ENCODE assay signal across 8 mouse cellular contexts in the genomic region with DNA sequence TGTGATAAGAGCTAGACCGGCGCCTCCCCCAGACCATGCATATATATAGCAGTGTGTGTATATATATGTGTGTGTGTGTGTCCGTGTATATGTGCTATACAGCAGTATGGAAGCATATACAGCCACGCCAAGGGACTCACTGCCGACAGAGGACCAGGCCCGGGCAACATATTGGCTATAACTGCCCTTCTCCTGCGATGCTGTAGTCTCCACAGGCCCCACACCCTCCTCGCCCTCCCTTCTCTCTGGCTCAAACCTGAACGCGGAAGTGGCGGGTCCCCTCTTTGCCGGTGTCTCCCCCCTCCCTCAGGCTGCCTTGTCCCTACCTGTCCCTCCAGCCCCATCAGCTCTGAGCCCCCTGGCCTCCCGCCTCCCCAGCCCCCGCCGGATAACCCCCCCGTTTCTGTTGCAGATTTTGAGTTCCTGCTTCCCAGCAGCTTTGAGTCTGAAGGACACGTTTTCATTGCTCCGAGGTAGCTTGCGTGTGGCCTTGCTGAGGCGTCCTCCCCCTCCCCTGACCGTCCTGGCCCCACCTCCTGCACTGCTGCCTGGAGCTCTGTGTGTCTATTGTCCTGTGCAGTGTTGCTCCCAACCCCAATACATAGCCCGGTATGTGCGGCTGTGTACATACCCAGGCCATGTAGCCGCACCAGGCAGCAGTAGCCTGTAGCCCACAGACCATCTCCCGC. TPM values are rescaled to one million over a fixed set of nuclear protein-coding genes. Genes with fewer than 3 reads are reported as not detected.
A peak's percentile ranks its signal among the peaks of the same experiment; 100 is the strongest.
DNase-seq lines count a peak whose midpoint lies in the region; ATAC-seq and TF ChIP-seq lines count a peak whose summit lies in the region.

No protein-coding gene starts in this region.

- no peak for TF ChIP-seq POLR2A in heart, adult 2 months (IDR thresholded peaks at IDR 0.05; ENCODE audit: insufficient read depth, low read depth, low read length)

- H3K4me2 ChIP-seq in heart, embryonic 11.5 days, result peak overlapping the region; percentile 53
- peak overlapping the region; percentile 19; the same call in 1 of the 2 replicates for H3K4me2 ChIP-seq in hindbrain, embryonic 14.5 days (replicated peaks)
- H3K4me2 ChIP-seq in midbrain, embryonic 11.5 days, result peak overlapping the region; percentile 16; the same call in 1 of the 2 replicates

- peak overlapping the region; percentile 49; the same call in 1 of the 2 replicates for H3K9ac ChIP-seq in heart, embryonic 11.5 days (ENCODE audit: low read depth, low read length)
- no peak overlapping the region for H3K9ac ChIP-seq in heart, adult 2 months (ENCODE audit: low read depth, low read length)
- 0 out of 2 replicates have a peak overlapping the region, but pooled peaks have one; percentile 1 for H3K9ac ChIP-seq in hindbrain, embryonic 14.5 days
- H3K9ac ChIP-seq in midbrain, embryonic 11.5 days (ENCODE audit: low read length), result peak overlapping the region; percentile 40; the same call in 1 of the 2 replicates

- WGBS in heart, embryonic 11.5 days (ENCODE audit: insufficient replicate concordance), result 32% methylated on average over 25 of the region's 25 CpGs
- WGBS in heart, adult 2 months, result 22% methylated on average over 25 of the region's 25 CpGs
- WGBS in hindbrain, embryonic 14.5 days, result 27% methylated on average over 25 of the region's 25 CpGs
- WGBS in midbrain, embryonic 11.5 days, result 25% methylated on average over 21 of the region's 25 CpGs

- intact Hi-C loops in heart, adult 2 months (cut with DNase I), result no loop called here

- H3K9me3 ChIP-seq in heart, embryonic 11.5 days (replicated peaks; ENCODE audit: control insufficient read depth, low read length), result no peaks in the 10 kb centered on the region
- H3K9me3 ChIP-seq in hindbrain, embryonic 14.5 days (ENCODE audit: control insufficient read depth, low read length), result no peaks in the 10 kb centered on the region
- H3K9me3 ChIP-seq in midbrain, embryonic 11.5 days (ENCODE audit: control insufficient read depth, low read length), result no peaks in the 10 kb centered on the region

- TF ChIP-seq EP300 in heart, adult 2 months (IDR thresholded peaks at IDR 0.05; ENCODE audit: insufficient read depth, low read depth, low read length), result no peak

- peak; percentile 20; the same call in 1 of the 2 replicates for ATAC-seq in heart, embryonic 11.5 days (replicated peaks; ENCODE audit: insufficient number of reproducible peaks, low FRiP score, low TSS enrichment)
- ATAC-seq in activated CD4-positive, CD25-positive, alpha-beta regulatory T cell, adult 4 months, result peak; percentile 41
- ATAC-seq in hindbrain, embryonic 14.5 days (ENCODE audit: low FRiP score), result no peak
- ATAC-seq in midbrain, embryonic 11.5 days (ENCODE audit: low FRiP score), result peak; percentile 28; the same call in 1 of the 2 replicates

- no peak for TF ChIP-seq CTCF in heart, adult 2 months (IDR thresholded peaks at IDR 0.05)

- peaks cover 21% of the 10 kb centered on the region for H3K27me3 ChIP-seq in heart, embryonic 11.5 days (ENCODE audit: control insufficient read depth, insufficient read depth, low read length)
- H3K27me3 ChIP-seq in heart, adult 2 months (ENCODE audit: control insufficient read depth, insufficient read depth, low read length), result peaks cover 3% of the 10 kb centered on the region; the same call in 1 of the 2 replicates
- peaks cover 24% of the 10 kb centered on the region for H3K27me3 ChIP-seq in hindbrain, embryonic 14.5 days (ENCODE audit: control insufficient read depth, insufficient read depth, low read length)
- H3K27me3 ChIP-seq in midbrain, embryonic 11.5 days (ENCODE audit: control insufficient read depth, insufficient read depth, low read length), result peaks cover 5% of the 10 kb centered on the region; the same call in 1 of the 2 replicates

- H3K27ac ChIP-seq in heart, embryonic 11.5 days (ENCODE audit: low read depth, low read length), result peak overlapping the region; percentile 24; the same call in 1 of the 2 replicates
- H3K27ac ChIP-seq in heart, adult 2 months, result no peak overlapping the region
- H3K27ac ChIP-seq in hindbrain, embryonic 14.5 days, result peak overlapping the region; percentile 38; the same call in 1 of the 2 replicates
- no peak overlapping the region for H3K27ac ChIP-seq in midbrain, embryonic 11.5 days (ENCODE audit: low read depth, low read length)

- no peak overlapping the region for H3K4me3 ChIP-seq in heart, embryonic 11.5 days (ENCODE audit: low read depth, low read length)
- no peak overlapping the region for H3K4me3 ChIP-seq in heart, adult 2 months
- no peak overlapping the region for H3K4me3 ChIP-seq in hindbrain, embryonic 14.5 days (replicated peaks; ENCODE audit: low read length)
- H3K4me3 ChIP-seq in midbrain, embryonic 11.5 days (ENCODE audit: low read depth, low read length), result no peak overlapping the region

- no peak for DNase-seq in heart, adult 2 months
- DNase-seq in hindbrain, embryonic 14.5 days (ENCODE audit: low spot score), result no peak
- peak; percentile 88 for DNase-seq in midbrain, embryonic 11.5 days (ENCODE audit: low spot score, missing footprints)
- DNase-seq in gastrocnemius, postnatal 10 days, result no peak
- no peak for DNase-seq in adipocyte (ENCODE audit: low spot score)
- no peak for DNase-seq in lung, postnatal 25 days (ENCODE audit: low spot score)

- H3K79me2 ChIP-seq in heart, adult 2 months (replicated peaks; ENCODE audit: control insufficient read depth, insufficient read depth, low read length), result no peaks in the 10 kb centered on the region

- H3K36me3 ChIP-seq in heart, embryonic 11.5 days (ENCODE audit: control insufficient read depth, insufficient read depth, low read length), result no peaks in the 10 kb centered on the region
- H3K36me3 ChIP-seq in heart, adult 2 months (ENCODE audit: control insufficient read depth, insufficient read depth, low read length), result no peaks in the 10 kb centered on the region
- peaks cover 12% of the 10 kb centered on the region; the same call in 1 of the 2 replicates for H3K36me3 ChIP-seq in hindbrain, embryonic 14.5 days (replicated peaks; ENCODE audit: control insufficient read depth, insufficient read depth)
- H3K36me3 ChIP-seq in midbrain, embryonic 11.5 days (ENCODE audit: control insufficient read depth, insufficient read depth, low read length), result no peaks in the 10 kb centered on the region

- peaks cover 12% of the 10 kb centered on the region; the same call in 1 of the 2 replicates for H3K4me1 ChIP-seq in heart, embryonic 11.5 days (ENCODE audit: control insufficient read depth, insufficient read depth, low read length)
- no peaks in the 10 kb centered on the region for H3K4me1 ChIP-seq in heart, adult 2 months (ENCODE audit: control insufficient read depth, insufficient read depth, low read length)
- H3K4me1 ChIP-seq in hindbrain, embryonic 14.5 days (replicated peaks; ENCODE audit: control insufficient read depth, insufficient read depth, low read length), result peaks cover 20% of the 10 kb centered on the region; the same call in 1 of the 2 replicates
- peaks cover 12% of the 10 kb centered on the region for H3K4me1 ChIP-seq in midbrain, embryonic 11.5 days (ENCODE audit: control insufficient read depth, insufficient read depth, low read length)

RNA-seq across cellular contexts. Expression of a gene that starts 11.9 kb away (rescaled TPM):
- 37.0 and 40.6 TPM in 2 replicates for polyA plus RNA-seq in heart, embryonic 11.5 days (2014; fragmentation: Nextera tagmentation; extraction: Ambion mirVana)
- 10 to 100 TPM; 20.3 to 22.9 TPM for total RNA-seq in heart, adult 2 months (2021)
- 25.9 and 28.3 TPM in 2 replicates for polyA plus RNA-seq in heart, adult 2 months (2012; rRNA removed)
- polyA plus RNA-seq in activated CD4-positive, CD25-positive, alpha-beta regulatory T cell, adult 4 months (2017; shearing (Covaris generic)), result 10 to 100 TPM; 19.3 to 24.9 TPM
- 47.1 and 51.7 TPM in 2 replicates for polyA plus RNA-seq in hindbrain, embryonic 14.5 days (2014; fragmentation: Nextera tagmentation; extraction: Ambion mirVana)
- 40.9 and 44.6 TPM in 2 replicates for polyA plus RNA-seq in midbrain, embryonic 11.5 days (2014; fragmentation: Nextera tagmentation; extraction: Ambion mirVana)
- total RNA-seq in gastrocnemius, postnatal 10 days (2021), result 10 to 100 TPM; 20.2 to 22.7 TPM

RNA-seq across cellular contexts. Expression of a gene that starts 20.1 kb away (rescaled TPM):
- 16.6 and 21.9 TPM in 2 replicates for polyA plus RNA-seq in heart, embryonic 11.5 days (2014; fragmentation: Nextera tagmentation; extraction: Ambion mirVana)
- total RNA-seq in heart, adult 2 months (2021), result 1 to 10 TPM; 3.2 to 4.3 TPM
- polyA plus RNA-seq in heart, adult 2 months (2012; rRNA removed), result 10.6 and 11.0 TPM in 2 replicates
- polyA plus RNA-seq in activated CD4-positive, CD25-positive, alpha-beta regulatory T cell, adult 4 months (2017; shearing (Covaris generic)), result 10 to 100 TPM; 65.7 to 82.2 TPM
- polyA plus RNA-seq in hindbrain, embryonic 14.5 days (2014; fragmentation: Nextera tagmentation; extraction: Ambion mirVana), result 44.9 and 49.3 TPM in 2 replicates
- polyA plus RNA-seq in midbrain, embryonic 11.5 days (2014; fragmentation: Nextera tagmentation; extraction: Ambion mirVana), result 18.3 and 18.9 TPM in 2 replicates
- 1 to 10 TPM; 3.5 to 4.0 TPM for total RNA-seq in gastrocnemius, postnatal 10 days (2021)

RNA-seq across cellular contexts. Expression of a gene that starts 20.2 kb away (rescaled TPM):
- 26.8 TPM in 2 replicates for polyA plus RNA-seq in heart, embryonic 11.5 days (2014; fragmentation: Nextera tagmentation; extraction: Ambion mirVana)
- 10 to 100 TPM; 17.2 to 22.1 TPM for total RNA-seq in heart, adult 2 months (2021)
- 33.6 and 40.9 TPM in 2 replicates for polyA plus RNA-seq in heart, adult 2 months (2012; rRNA removed)
- polyA plus RNA-seq in activated CD4-positive, CD25-positive, alpha-beta regulatory T cell, adult 4 months (2017; shearing (Covaris generic)), result 10 to 100 TPM; 44.5 to 45.2 TPM
- polyA plus RNA-seq in hindbrain, embryonic 14.5 days (2014; fragmentation: Nextera tagmentation; extraction: Ambion mirVana), result 65.8 and 71.4 TPM in 2 replicates
- 39.1 and 43.3 TPM in 2 replicates for polyA plus RNA-seq in midbrain, embryonic 11.5 days (2014; fragmentation: Nextera tagmentation; extraction: Ambion mirVana)
- 1 to 10 TPM; 7.3 to 8.0 TPM for total RNA-seq in gastrocnemius, postnatal 10 days (2021)

RNA-seq across cellular contexts. Expression of a gene that starts 25.2 kb away (rescaled TPM):
- not detected in 2 replicates for polyA plus RNA-seq in heart, embryonic 11.5 days (2014; fragmentation: Nextera tagmentation; extraction: Ambion mirVana)
- not detected for total RNA-seq in heart, adult 2 months (2021)
- 0.64 and 1.3 TPM in 2 replicates for polyA plus RNA-seq in heart, adult 2 months (2012; rRNA removed)
- polyA plus RNA-seq in activated CD4-positive, CD25-positive, alpha-beta regulatory T cell, adult 4 months (2017; shearing (Covaris generic)), result 1 to 10 TPM in 1 of 2 experiments, under 1 TPM in 1; 0.83 to 3.2 TPM
- 3.3 TPM in 2 replicates for polyA plus RNA-seq in hindbrain, embryonic 14.5 days (2014; fragmentation: Nextera tagmentation; extraction: Ambion mirVana)
- polyA plus RNA-seq in midbrain, embryonic 11.5 days (2014; fragmentation: Nextera tagmentation; extraction: Ambion mirVana), result 0.33 and 0.49 TPM in 2 replicates
- under 1 TPM in 1 of 2 experiments, not detected in 1; 0.18 TPM for total RNA-seq in gastrocnemius, postnatal 10 days (2021)

RNA-seq across cellular contexts. Expression of a gene that starts 29.5 kb away (rescaled TPM):
- 38.9 and 45.7 TPM in 2 replicates for polyA plus RNA-seq in heart, embryonic 11.5 days (2014; fragmentation: Nextera tagmentation; extraction: Ambion mirVana)
- total RNA-seq in heart, adult 2 months (2021), result 10 to 100 TPM; 12.6 to 13.4 TPM
- 15.5 and 18.5 TPM in 2 replicates for polyA plus RNA-seq in heart, adult 2 months (2012; rRNA removed)
- polyA plus RNA-seq in activated CD4-positive, CD25-positive, alpha-beta regulatory T cell, adult 4 months (2017; shearing (Covaris generic)), result 10 to 100 TPM; 74.8 to 81.7 TPM
- polyA plus RNA-seq in hindbrain, embryonic 14.5 days (2014; fragmentation: Nextera tagmentation; extraction: Ambion mirVana), result 32.6 and 33.5 TPM in 2 replicates
- polyA plus RNA-seq in midbrain, embryonic 11.5 days (2014; fragmentation: Nextera tagmentation; extraction: Ambion mirVana), result 40.5 and 44.0 TPM in 2 replicates
- total RNA-seq in gastrocnemius, postnatal 10 days (2021), result 10 to 100 TPM; 15.1 to 23.4 TPM

Comparison
In these comparisons a context has a peak if more than half of its experiments do, and no peak if none do; other contexts are left out.
1. H3K27ac ChIP-seq: peak in heart, embryonic 11.5 days (single experiment) and hindbrain, embryonic 14.5 days (single experiment); none in heart, adult 2 months (single experiment) and midbrain, embryonic 11.5 days (single experiment).
2. Peak in every context shown above with its lines, with median percentiles within 50 percentile points of each other: H3K4me2 ChIP-seq.